Mouse (Mus musculus) testis, adult 2 months (tissue): Measurements from ENCODE around the gene Gab1.

ENCODE experiments used
- CTCF ChIP-seq: fragments of 200-500 bp; IDR thresholded peaks from 2 replicates; pipeline ENCODE4 v1.5.1; 2012; ENCODE audit warnings: low read depth, mild to moderate bottlenecking, inconsistent platforms, low read length, moderate library complexity; ENCODE audit not compliant: control insufficient read depth, insufficient read depth, insufficient replicate concordance
- POLR2A ChIP-seq: fragments of 200-500 bp; IDR thresholded peaks from 2 replicates; pipeline ENCODE4 v1.6.1; 2012; ENCODE audit warnings: low read depth, mild to moderate bottlenecking, inconsistent platforms, low read length, moderate library complexity; ENCODE audit not compliant: control insufficient read depth

DNA sequence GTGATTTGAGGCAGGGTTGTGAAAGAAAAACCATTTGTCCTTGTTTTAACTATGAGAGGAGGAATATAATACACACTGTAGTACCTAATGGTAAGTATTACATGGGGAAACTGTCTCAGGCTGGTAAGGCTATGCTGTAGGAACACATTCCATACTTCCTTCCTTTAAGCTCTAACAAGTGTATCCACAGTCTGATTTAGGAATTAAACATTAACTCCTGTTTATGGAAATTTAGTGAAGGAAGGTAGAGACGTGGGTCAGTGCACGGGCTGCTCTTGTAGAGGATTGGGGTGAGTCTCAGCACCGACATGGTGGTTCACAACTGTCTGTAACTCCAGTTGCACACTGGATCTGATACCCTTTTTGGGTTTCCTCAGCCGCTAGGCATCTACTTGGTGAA is 100.0 kb downstream of the Gab1 start:
- no peak for TF ChIP-seq CTCF
- no peak for TF ChIP-seq POLR2A
